Mouse (Mus musculus) neural tube, embryonic 13.5 days (tissue): ENCODE measurements around the gene Zfp385a. TPM values are rescaled to one million over a fixed set of nuclear protein-coding genes. Genes with fewer than 3 reads are reported as not detected.

ENCODE experiments used
- ATAC-seq: fragments of 200-750 bp; cut with Nextera tagmentation; 2 replicates; pipeline ENCODE4 v1.8.0; 2017; ENCODE audit warnings: low read depth, mild to moderate bottlenecking, moderate TSS enrichment, moderate library complexity
- H3K27ac ChIP-seq: fragments of 300-500 bp; sonication (generic); replicated peaks from 2 replicates; pipeline ENCODE4 v1.5.1; 2015; ENCODE audit warnings: moderate library complexity, mild to moderate bottlenecking, inconsistent platforms
- H3K27me3 ChIP-seq: fragments of 300-500 bp; sonication (generic); 2 replicates; pipeline ENCODE4 v1.6.1; 2015; ENCODE audit warnings: mild to moderate bottlenecking, inconsistent platforms
- H3K36me3 ChIP-seq: fragments of 300-500 bp; sonication (generic); 2 replicates; pipeline ENCODE4 v1.6.1; 2015; ENCODE audit warnings: mild to moderate bottlenecking, inconsistent platforms
- H3K4me1 ChIP-seq: fragments of 300-500 bp; sonication (generic); replicated peaks from 2 replicates; pipeline ENCODE4 v1.6.1; 2015; ENCODE audit warnings: inconsistent platforms
- H3K4me2 ChIP-seq: fragments of 300-500 bp; sonication (generic); 2 replicates; pipeline ENCODE4 v1.6.1; 2015; ENCODE audit warnings: inconsistent platforms, mild to moderate bottlenecking, moderate library complexity
- H3K4me3 ChIP-seq: fragments of 300-500 bp; sonication (generic); 2 replicates; pipeline ENCODE4 v1.5.1; 2015; ENCODE audit warnings: mild to moderate bottlenecking, inconsistent platforms
- H3K9ac ChIP-seq: fragments of 300-500 bp; sonication (generic); 2 replicates; pipeline ENCODE4 v1.6.1; 2015; ENCODE audit warnings: moderate library complexity, mild to moderate bottlenecking, inconsistent platforms
- H3K9me3 ChIP-seq: fragments of 300-500 bp; sonication (generic); 2 replicates; pipeline ENCODE4 v1.6.1; 2016; ENCODE audit warnings: inconsistent platforms
- WGBS: fragments of 180-500 bp; shearing (Covaris S2); methylation state at CpG from one replicate; pipeline ENCODE4 v1.1.7; 2015; 5-methylcytosine and 5-hydroxymethylcytosine counted together
- polyA plus RNA-seq: library from polyadenylated mRNA; unstranded; fragments of >200 nt; fragmentation: Nextera tagmentation; extraction: Ambion mirVana; gene quantifications from 2 replicates; pipeline ENCODE4 v1.2.1, GENCODE M21; 2015

Zfp385a gene
- polyA plus RNA-seq, 1 experiment from 2014 or later = 18.4 TPM

GRCm38 (mm10) chr15:103301547-103302340 lies 38.1 kb downstream of the Zfp385a start:
- no peaks in the 10 kb centered on the region for H3K27me3 ChIP-seq
- H3K4me2 ChIP-seq = peak overlapping the region; percentile 25
- H3K36me3 ChIP-seq = no peaks in the 10 kb centered on the region; the same call in 1 of the 2 replicates
- no peak for ATAC-seq
- WGBS = 16% methylated on average over 5 of the region's 5 CpGs
- peaks cover 94% of the 10 kb centered on the region for H3K4me1 ChIP-seq
- peak overlapping the region; percentile 99 for H3K27ac ChIP-seq
- no peak overlapping the region for H3K4me3 ChIP-seq
- H3K9ac ChIP-seq = peak overlapping the region; percentile 79
- no peaks in the 10 kb centered on the region for H3K9me3 ChIP-seq

- H3K36me3 ChIP-seq = no peaks in the 10 kb centered on the region; the same call in 1 of the 2 replicates
- peak overlapping the region; percentile 99 for H3K27ac ChIP-seq
- peak overlapping the region; percentile 79 for H3K9ac ChIP-seq
- WGBS = 5% methylated on average over 2 of the region's 2 CpGs
- no peak overlapping the region for H3K4me3 ChIP-seq
- H3K9me3 ChIP-seq = no peaks in the 10 kb centered on the region
- peak overlapping the region; percentile 51 for H3K4me2 ChIP-seq
- no peaks in the 10 kb centered on the region for H3K27me3 ChIP-seq
- peaks cover 94% of the 10 kb centered on the region for H3K4me1 ChIP-seq
- ATAC-seq = 0 out of 2 replicates have a peak, but pooled peaks have one; percentile 5
These were observed 38.8 kb downstream of the Zfp385a start for GRCm38 (mm10) chr15:103301046-103301445.

- Histone ChIP-seq H3K4me3 (peak overlapping the region; percentile 17), H3K9ac (peak overlapping the region; percentile 79), H3K4me1 (peaks cover 94% of the 10 kb centered on the region), H3K27me3 (no peaks in the 10 kb centered on the region), H3K4me2 (peak overlapping the region; percentile 51), H3K9me3 (no peaks in the 10 kb centered on the region), H3K27ac (peak overlapping the region; percentile 99), H3K36me3 (no peaks in the 10 kb centered on the region; the same call in 1 of the 2 replicates)
- peak; percentile 3 for ATAC-seq
- WGBS = 7% methylated on average over 2 of the region's 2 CpGs
These were observed 39.3 kb downstream of the Zfp385a start for GRCm38 (mm10) chr15:103300560-103300959.

GRCm38 (mm10) chr15:103300067-103300471 lies 39.8 kb downstream of the Zfp385a start:
- ATAC-seq = peak; percentile 74
- 2% methylated on average over 18 of the region's 18 CpGs for WGBS

GRCm38 (mm10) chr15:103299644-103300043 lies 40.2 kb downstream of the Zfp385a start:
- Histone ChIP-seq H3K4me1 (peaks cover 97% of the 10 kb centered on the region), H3K27ac (peak overlapping the region; percentile 99), H3K9ac (peak overlapping the region; percentile 79), H3K4me3 (peak overlapping the region; percentile 17), H3K9me3 (no peaks in the 10 kb centered on the region), H3K4me2 (peak overlapping the region; percentile 51), H3K36me3 (no peaks in the 10 kb centered on the region; the same call in 1 of the 2 replicates), H3K27me3 (no peaks in the 10 kb centered on the region)
- no peak for ATAC-seq
- 10% methylated on average over 8 of the region's 8 CpGs for WGBS

More at GRCm38 (mm10) chr15:103300067-103300471, 39.8 kb downstream of the Zfp385a start:
- H3K4me2 ChIP-seq = peak overlapping the region; percentile 51
- no peaks in the 10 kb centered on the region for H3K27me3 ChIP-seq
- no peaks in the 10 kb centered on the region; the same call in 1 of the 2 replicates for H3K36me3 ChIP-seq
- peak overlapping the region; percentile 17 for H3K4me3 ChIP-seq
- no peaks in the 10 kb centered on the region for H3K9me3 ChIP-seq
- H3K27ac ChIP-seq = peak overlapping the region; percentile 99
- H3K4me1 ChIP-seq = peaks cover 97% of the 10 kb centered on the region
- peak overlapping the region; percentile 79 for H3K9ac ChIP-seq

- no peak overlapping the region for H3K4me3 ChIP-seq
- no peaks in the 10 kb centered on the region; the same call in 1 of the 2 replicates for H3K36me3 ChIP-seq
- H3K9me3 ChIP-seq = no peaks in the 10 kb centered on the region
- H3K27ac ChIP-seq = peak overlapping the region; percentile 99
- peak overlapping the region; percentile 79 for H3K9ac ChIP-seq
- H3K4me2 ChIP-seq = peak overlapping the region; percentile 51
- ATAC-seq = no peak
- WGBS = 46% methylated on average over 5 of the region's 5 CpGs
- peaks cover 94% of the 10 kb centered on the region for H3K4me1 ChIP-seq
- H3K27me3 ChIP-seq = no peaks in the 10 kb centered on the region
These were observed 40.9 kb downstream of the Zfp385a start for GRCm38 (mm10) chr15:103298861-103299616.

GRCm38 (mm10) chr15:103298026-103298425 lies 41.9 kb downstream of the Zfp385a start:
- H3K36me3 ChIP-seq = peaks cover 9% of the 10 kb centered on the region
- peak overlapping the region; percentile 51 for H3K4me2 ChIP-seq
- H3K4me3 ChIP-seq = no peak overlapping the region
- no peaks in the 10 kb centered on the region for H3K27me3 ChIP-seq
- H3K9me3 ChIP-seq = no peaks in the 10 kb centered on the region
- no peak for ATAC-seq
- peak overlapping the region; percentile 79 for H3K9ac ChIP-seq
- peak overlapping the region; percentile 99 for H3K27ac ChIP-seq
- WGBS = 15% methylated on average over 3 of the region's 3 CpGs
- peaks cover 84% of the 10 kb centered on the region for H3K4me1 ChIP-seq

- WGBS = 14% methylated on average over 6 of the region's 6 CpGs
- peak overlapping the region; percentile 51 for H3K4me2 ChIP-seq
- no peaks in the 10 kb centered on the region for H3K27me3 ChIP-seq
These were observed 42.6 kb downstream of the Zfp385a start for GRCm38 (mm10) chr15:103297313-103297712.

GRCm38 (mm10) chr15:103295851-103296250 lies 44.0 kb downstream of the Zfp385a start:
- Histone ChIP-seq H3K9ac (0 out of 2 replicates have a peak overlapping the region, but pooled peaks have one; percentile 48), H3K36me3 (peaks cover 27% of the 10 kb centered on the region), H3K4me3 (no peak overlapping the region), H3K27me3 (no peaks in the 10 kb centered on the region), H3K4me1 (peaks cover 68% of the 10 kb centered on the region), H3K27ac (peak overlapping the region; percentile 99), H3K9me3 (no peaks in the 10 kb centered on the region), H3K4me2 (no peak overlapping the region)
- no peak for ATAC-seq
- WGBS = 2% methylated on average over 5 of the region's 5 CpGs

More at GRCm38 (mm10) chr15:103297313-103297712, 42.6 kb downstream of the Zfp385a start:
- ATAC-seq = peak; percentile 8; the same call in 1 of the 2 replicates
- Histone ChIP-seq H3K9me3 (no peaks in the 10 kb centered on the region), H3K27ac (peak overlapping the region; percentile 99), H3K9ac (peak overlapping the region; percentile 79), H3K4me3 (no peak overlapping the region), H3K4me1 (peaks cover 76% of the 10 kb centered on the region), H3K36me3 (peaks cover 16% of the 10 kb centered on the region)

GRCm38 (mm10) chr15:103294649-103295048 lies 45.2 kb downstream of the Zfp385a start:
- peaks cover 32% of the 10 kb centered on the region for H3K36me3 ChIP-seq
- H3K4me2 ChIP-seq = no peak overlapping the region
- WGBS = 67% methylated on average over 2 of the region's 2 CpGs
- H3K27ac ChIP-seq = no peak overlapping the region; the same call in 1 of the 2 replicates
- H3K9me3 ChIP-seq = no peaks in the 10 kb centered on the region
- no peaks in the 10 kb centered on the region for H3K27me3 ChIP-seq
- peaks cover 67% of the 10 kb centered on the region for H3K4me1 ChIP-seq
- no peak overlapping the region for H3K9ac ChIP-seq
- H3K4me3 ChIP-seq = no peak overlapping the region
- ATAC-seq = no peak

GRCm38 (mm10) chr15:103293375-103293774 lies 46.5 kb downstream of the Zfp385a start:
- 95% methylated on average over 2 of the region's 2 CpGs for WGBS
- Histone ChIP-seq H3K27me3 (no peaks in the 10 kb centered on the region), H3K9ac (no peak overlapping the region), H3K4me2 (no peak overlapping the region), H3K27ac (no peak overlapping the region), H3K4me3 (no peak overlapping the region), H3K4me1 (peaks cover 67% of the 10 kb centered on the region), H3K36me3 (peaks cover 32% of the 10 kb centered on the region), H3K9me3 (no peaks in the 10 kb centered on the region)
- no peak for ATAC-seq
